Comparison of ENCODE assay signal across 21 mouse cellular contexts in genomic region chr11:88770405-88770804, GRCm38 (mm10). TPM values are rescaled to one million over a fixed set of nuclear protein-coding genes. Genes with fewer than 3 reads are reported as not detected.
A peak's percentile ranks its signal among the peaks of the same experiment; 100 is the strongest.
DNase-seq lines count a peak whose midpoint lies in the region; ATAC-seq and TF ChIP-seq lines count a peak whose summit lies in the region.
"Had no signal": no experiment of that assay in that cellular context is flagged by ENCODE, and none has a peak within 500 bp of the region (broad histone marks: within the 10 kb centered on the region; RNA-seq: fewer than 3 reads in every experiment).

No protein-coding gene starts in this region.

- no peak overlapping the region for H3K9ac ChIP-seq in midbrain, embryonic 13.5 days (replicated peaks)
- no peak overlapping the region for H3K9ac ChIP-seq in midbrain, postnatal 0 days (replicated peaks; ENCODE audit: low read length, poor library complexity, severe bottlenecking)
- no peak overlapping the region for H3K9ac ChIP-seq in stomach, postnatal 0 days (ENCODE audit: low read length)
- H3K9ac ChIP-seq: liver, embryonic 15.5 days; lung, embryonic 15.5 days had no signal

- TF ChIP-seq POLR2A in kidney, adult 2 months (IDR thresholded peaks at IDR 0.05; ENCODE audit: low read depth, low read length): no peak
- TF ChIP-seq POLR2A in embryonic fibroblast, embryonic 13.5 days (IDR thresholded peaks at IDR 0.05; ENCODE audit: low read depth, low read length): no peak

- no peak for DNase-seq in kidney, adult 2 months
- no peak for DNase-seq in kidney, postnatal 4 days
- no peak for DNase-seq in midbrain, postnatal 0 days (ENCODE audit: low spot score)
- DNase-seq in stomach, postnatal 0 days (ENCODE audit: low spot score): no peak
- no peak for DNase-seq in thymus, postnatal 4 days
- DNase-seq in embryo, embryonic 11 days: no peak
- DNase-seq: adrenal gland, postnatal 36 days; B cell, adult 2 months; cerebellum, adult 9-11 months; gastrocnemius, postnatal 36 days; layer of hippocampus, adult 9-11 months; liver; lung, postnatal 4 days; right cerebral cortex, postnatal 14 days had no signal

- H3K27me3 ChIP-seq in kidney, adult 2 months (replicated peaks; ENCODE audit: control insufficient read depth, insufficient read depth, low read length): no peaks in the 10 kb centered on the region
- H3K27me3 ChIP-seq in midbrain, embryonic 13.5 days: no peaks in the 10 kb centered on the region
- no peaks in the 10 kb centered on the region for H3K27me3 ChIP-seq in midbrain, postnatal 0 days (ENCODE audit: insufficient read depth, low read length)
- no peaks in the 10 kb centered on the region for H3K27me3 ChIP-seq in stomach, postnatal 0 days (ENCODE audit: control insufficient read depth, insufficient read depth, low read length)
- H3K27me3 ChIP-seq: liver, embryonic 15.5 days; lung, embryonic 15.5 days; Patski had no signal

- H3K27ac ChIP-seq in kidney, adult 2 months (ENCODE audit: insufficient read depth, low read depth, low read length): peak overlapping the region; percentile 10; the same call in 1 of the 2 replicates
- peak overlapping the region; percentile 25; the same call in 1 of the 2 replicates for H3K27ac ChIP-seq in midbrain, embryonic 13.5 days
- H3K27ac ChIP-seq in midbrain, postnatal 0 days (ENCODE audit: low read depth, low read length): no peak overlapping the region
- 0 out of 2 replicates have a peak overlapping the region, but pooled peaks have one; percentile 41 for H3K27ac ChIP-seq in embryonic fibroblast, embryonic 13.5 days (ENCODE audit: insufficient read depth, low read length)
- peak overlapping the region; percentile 53; the same call in 1 of the 2 replicates for H3K27ac ChIP-seq in stomach, postnatal 0 days (replicated peaks)
- H3K27ac ChIP-seq: left cerebral cortex, adult 2 months; liver, embryonic 15.5 days; lung, embryonic 15.5 days had no signal

- TF ChIP-seq EP300 in stomach, postnatal 0 days (optimal IDR thresholded peaks at IDR 0.05): no peak

- no peaks in the 10 kb centered on the region for H3K9me3 ChIP-seq in midbrain, embryonic 13.5 days
- H3K9me3 ChIP-seq in midbrain, postnatal 0 days (ENCODE audit: low read length): no peaks in the 10 kb centered on the region
- no peaks in the 10 kb centered on the region for H3K9me3 ChIP-seq in stomach, postnatal 0 days (ENCODE audit: control insufficient read depth, low read length)
- H3K9me3 ChIP-seq: G1E; liver, embryonic 15.5 days; lung, embryonic 15.5 days had no signal

- ATAC-seq in midbrain, embryonic 13.5 days: no peak
- ATAC-seq in midbrain, postnatal 0 days (ENCODE audit: low FRiP score): no peak
- ATAC-seq in stomach, postnatal 0 days (ENCODE audit: low FRiP score, low TSS enrichment): no peak
- ATAC-seq: Patski had no signal

- 71% methylated on average over 7 of the region's 7 CpGs for WGBS in kidney, adult 2 months
- 78% methylated on average over 7 of the region's 7 CpGs for WGBS in midbrain, embryonic 13.5 days
- 64% methylated on average over 7 of the region's 7 CpGs for whole genome bisulfite sequencing in midbrain, postnatal 0 days
- 60% methylated on average over 7 of the region's 7 CpGs for WGBS in stomach, postnatal 0 days

- no peak overlapping the region for H3K4me3 ChIP-seq in kidney, adult 2 months (ENCODE audit: insufficient read depth, low read depth, low read length)
- no peak overlapping the region for H3K4me3 ChIP-seq in midbrain, embryonic 13.5 days (replicated peaks)
- H3K4me3 ChIP-seq in midbrain, postnatal 0 days (ENCODE audit: low read depth, low read length): no peak overlapping the region
- no peak overlapping the region for H3K4me3 ChIP-seq in embryonic fibroblast, embryonic 13.5 days (ENCODE audit: insufficient read depth, low read length)
- no peak overlapping the region for H3K4me3 ChIP-seq in stomach, postnatal 0 days (ENCODE audit: low read depth, low read length)
- H3K4me3 ChIP-seq: left cerebral cortex, adult 2 months; liver, embryonic 15.5 days; lung, embryonic 15.5 days had no signal

- no peak overlapping the region for H3K4me2 ChIP-seq in midbrain, embryonic 13.5 days (replicated peaks)
- H3K4me2 ChIP-seq in midbrain, postnatal 0 days (ENCODE audit: low read depth, low read length, poor library complexity, severe bottlenecking): no peak overlapping the region
- no peak overlapping the region for H3K4me2 ChIP-seq in stomach, postnatal 0 days (replicated peaks; ENCODE audit: low read depth)
- H3K4me2 ChIP-seq: liver, embryonic 15.5 days; lung, embryonic 15.5 days had no signal

- TF ChIP-seq CTCF in kidney, adult 2 months (conservative IDR thresholded peaks at IDR 0.05; ENCODE audit: insufficient read depth, insufficient read length, low read depth, low read length): no peak
- TF ChIP-seq CTCF in midbrain, postnatal 0 days (IDR thresholded peaks at IDR 0.05): no peak
- no peak for TF ChIP-seq CTCF in embryonic fibroblast, embryonic 13.5 days (IDR thresholded peaks at IDR 0.05; ENCODE audit: borderline replicate concordance, insufficient read depth, low read length)
- no peak for TF ChIP-seq CTCF in stomach, postnatal 0 days (IDR thresholded peaks at IDR 0.05; ENCODE audit: low read depth)

- H3K36me3 ChIP-seq in kidney, adult 2 months (ENCODE audit: control insufficient read depth, insufficient read depth, low read length): no peaks in the 10 kb centered on the region
- H3K36me3 ChIP-seq in midbrain, embryonic 13.5 days: no peaks in the 10 kb centered on the region
- no peaks in the 10 kb centered on the region for H3K36me3 ChIP-seq in midbrain, postnatal 0 days (ENCODE audit: insufficient read depth, low read length)
- H3K36me3 ChIP-seq in stomach, postnatal 0 days (ENCODE audit: control insufficient read depth, insufficient read depth, low read length): no peaks in the 10 kb centered on the region
- H3K36me3 ChIP-seq: G1E; liver, embryonic 15.5 days; lung, embryonic 15.5 days had no signal

- H3K4me1 ChIP-seq in kidney, adult 2 months (ENCODE audit: control insufficient read depth, insufficient read depth, low read length): no peaks in the 10 kb centered on the region
- H3K4me1 ChIP-seq in midbrain, embryonic 13.5 days (replicated peaks): peaks cover 18% of the 10 kb centered on the region
- H3K4me1 ChIP-seq in midbrain, postnatal 0 days (ENCODE audit: insufficient read depth, low read length): no peaks in the 10 kb centered on the region
- H3K4me1 ChIP-seq in embryonic fibroblast, embryonic 13.5 days (ENCODE audit: control insufficient read depth, insufficient read depth, low read length): no peaks in the 10 kb centered on the region; the same call in 1 of the 2 replicates
- H3K4me1 ChIP-seq in stomach, postnatal 0 days (replicated peaks; ENCODE audit: control insufficient read depth, insufficient read depth): no peaks in the 10 kb centered on the region; the same call in 1 of the 2 replicates
- H3K4me1 ChIP-seq: liver, embryonic 15.5 days had no signal

RNA-seq across cellular contexts. Expression of gene Msi2, which starts 52.1 kb away (rescaled TPM):
- 40.4 and 43.5 TPM in 2 replicates for polyA plus RNA-seq in kidney, adult 2 months (2012; rRNA removed)
- polyA plus RNA-seq in midbrain, embryonic 13.5 days (2015; fragmentation: Nextera tagmentation; extraction: Ambion mirVana): 38.5 and 41.0 TPM in 2 replicates
- 133 and 142 TPM in 2 replicates for total RNA-seq in midbrain, postnatal 0 days (2014; rRNA removed)
- 21.6 and 26.9 TPM in 2 replicates for polyA plus RNA-seq in midbrain, postnatal 0 days (2015; fragmentation: Nextera tagmentation; extraction: Ambion mirVana)
- polyA plus RNA-seq in embryonic fibroblast, embryonic 13.5 days (2011; ENCODE audit: insufficient read length, low read depth, missing spikeins): 44.9 and 50.7 TPM in 2 replicates
- 6.7 and 7.3 TPM in 2 replicates for polyA plus RNA-seq in stomach, postnatal 0 days (2015; fragmentation: Nextera tagmentation; extraction: Ambion mirVana)
